Mouse (Mus musculus) liver, embryonic 14.5 days (tissue): ENCODE data around the gene Kif3a. TPM values are rescaled to one million over a fixed set of nuclear protein-coding genes. Genes with fewer than 3 reads are reported as not detected.

Source experiments
- ATAC-seq: fragments of 200-750 bp; cut with Nextera tagmentation; 2 replicates; pipeline ENCODE4 v1.8.0; 2017; ENCODE audit warnings: moderate number of reproducible peaks, mild to moderate bottlenecking, moderate library complexity; ENCODE audit not compliant: insufficient read depth
- DNase-seq, 3 experiments: peaks; one replicate each; pipeline ENCODE4 v3.0.0-alpha.2; 2012 to 2013; ENCODE audit warnings: low read depth in 3 of 3, low spot score in 3 of 3
- H3K27ac ChIP-seq: fragments of 300-500 bp; sonication (generic); 2 replicates; pipeline ENCODE4 v1.5.1; 2014; ENCODE audit warnings: moderate library complexity, mild to moderate bottlenecking, control low read depth, inconsistent platforms
- H3K27me3 ChIP-seq: fragments of 300-500 bp; sonication (generic); 2 replicates; pipeline ENCODE4 v1.6.1; 2014; ENCODE audit warnings: mild to moderate bottlenecking, low read length, moderate library complexity; ENCODE audit not compliant: control insufficient read depth, insufficient read depth
- H3K36me3 ChIP-seq: fragments of 300-500 bp; sonication (generic); replicated peaks from 2 replicates; pipeline ENCODE4 v1.6.1; 2014; ENCODE audit warnings: low read depth; ENCODE audit not compliant: control insufficient read depth, insufficient read depth
- H3K4me1 ChIP-seq, 2 experiments: fragments of 200-500 bp in 1 of 2; fragments of 300-500 bp in 1 of 2; sonication (generic) in 1 of 2; replicated peaks; 2 replicates each; pipeline ENCODE4 v1.6.1; 2012 to 2014; ENCODE audit warnings: antibody characterized with exemption in 1 of 2, inconsistent platforms in 1 of 2, low read length in 1 of 2; ENCODE audit not compliant: control insufficient read depth in 2 of 2, insufficient read depth in 2 of 2
- H3K4me2 ChIP-seq: fragments of 300-500 bp; sonication (generic); 2 replicates; pipeline ENCODE4 v1.6.1; 2014; ENCODE audit warnings: low read depth, mild to moderate bottlenecking, control low read depth, moderate library complexity
- H3K4me3 ChIP-seq, 2 experiments: fragments of 200-500 bp in 1 of 2; fragments of 300-500 bp in 1 of 2; sonication (generic) in 1 of 2; 2 replicates each; pipeline ENCODE4 v1.5.1; 2012 to 2014; ENCODE audit warnings: low read depth in 2 of 2, low read length in 2 of 2, mild to moderate bottlenecking in 2 of 2, control low read depth in 1 of 2, inconsistent platforms in 1 of 2, moderate library complexity in 1 of 2; ENCODE audit not compliant: insufficient read depth in 1 of 2
- H3K9ac ChIP-seq: fragments of 300-500 bp; sonication (generic); replicated peaks from 2 replicates; pipeline ENCODE4 v1.6.1; 2014; ENCODE audit warnings: mild to moderate bottlenecking, control low read depth, moderate library complexity
- H3K9me3 ChIP-seq: fragments of 300-500 bp; sonication (generic); 2 replicates; pipeline ENCODE4 v1.6.1; 2016; ENCODE audit warnings: low read length, mixed read lengths; ENCODE audit not compliant: control insufficient read depth
- CTCF ChIP-seq: IDR thresholded peaks from 2 replicates; pipeline ENCODE4 v1.5.1; 2016; ENCODE audit warnings: antibody characterized with exemption, low read depth, control low read depth
- EP300 ChIP-seq: IDR thresholded peaks from 2 replicates; pipeline ENCODE4 v1.6.1; 2016; ENCODE audit warnings: antibody characterized with exemption, low read depth
- WGBS: fragments of 180-500 bp; shearing (Covaris S2); extraction: QIAGEN DNeasy Blood & Tissue Kit; methylation state at CpG from one replicate; pipeline ENCODE4 v1.1.7; 2014; ENCODE audit not compliant: insufficient replicate concordance; 5-methylcytosine and 5-hydroxymethylcytosine counted together
- polyA plus RNA-seq, 2 experiments: library from polyadenylated mRNA; depleted of rRNA in 1 of 2; stranded (reverse) in 1 of 2; unstranded in 1 of 2; fragments of >200 nt; fragmentation: Nextera tagmentation in 1 of 2; extraction: Ambion mirVana in 1 of 2; gene quantifications; 2 replicates each; pipeline versions ENCODE4 v1.2.1 to v1.2.3; 2012 to 2014

Gene Kif3a
- polyA plus RNA-seq, 2 experiments, result 3.3 to 6.4 TPM

- no peaks in the 10 kb centered on the region for H3K27me3 ChIP-seq
These were observed 55.2 kb downstream of the Kif3a start for GRCm38 (mm10) chr11:53622440-53622806.

GRCm38 (mm10) chr11:53623573-53623972 is 56.4 kb downstream of the Kif3a start:
- no peak for DNase-seq
- ATAC-seq, result no peak
- H3K27me3 ChIP-seq, result no peaks in the 10 kb centered on the region
- WGBS, result 65% methylated on average over 9 of the region's 9 CpGs
- no peak overlapping the region for H3K4me3 ChIP-seq
- no peak for TF ChIP-seq CTCF
- TF ChIP-seq EP300, result no peak
- no peaks in the 10 kb centered on the region for H3K9me3 ChIP-seq
- H3K4me1 ChIP-seq, result peaks cover 17 to 43% of the 10 kb centered on the region in 2 experiments
- no peak overlapping the region for H3K9ac ChIP-seq
- no peak overlapping the region for H3K27ac ChIP-seq
- H3K4me2 ChIP-seq, result no peak overlapping the region
- no peaks in the 10 kb centered on the region for H3K36me3 ChIP-seq

More at GRCm38 (mm10) chr11:53622440-53622806, 55.2 kb downstream of the Kif3a start:
- Histone ChIP-seq H3K4me2 (no peak overlapping the region), H3K36me3 (no peaks in the 10 kb centered on the region), H3K9me3 (no peaks in the 10 kb centered on the region), H3K4me3 (no peak overlapping the region), H3K27ac (no peak overlapping the region), H3K9ac (no peak overlapping the region), H3K4me1 (peaks cover 17 to 48% of the 10 kb centered on the region in 2 experiments)
- DNase-seq (no peak), ATAC-seq (no peak)
- TF ChIP-seq CTCF, result no peak
- TF ChIP-seq EP300, result no peak
- WGBS, result 49% methylated on average over 6 of the region's 6 CpGs

GRCm38 (mm10) chr11:53624124-53624523 is 56.9 kb downstream of the Kif3a start:
- WGBS, result 76% methylated on average over 2 of the region's 2 CpGs
- Histone ChIP-seq H3K27ac (no peak overlapping the region), H3K4me1 (peaks cover 14 to 38% of the 10 kb centered on the region in 2 experiments), H3K9ac (no peak overlapping the region), H3K27me3 (no peaks in the 10 kb centered on the region), H3K4me2 (no peak overlapping the region), H3K4me3 (no peak overlapping the region), H3K36me3 (no peaks in the 10 kb centered on the region), H3K9me3 (no peaks in the 10 kb centered on the region)
- TF ChIP-seq EP300 (no peak), CTCF (peak; percentile 45; the same call in 1 of the 2 replicates)
- no peak for ATAC-seq
- no peak for DNase-seq

GRCm38 (mm10) chr11:53626802-53627373 is 59.7 kb downstream of the Kif3a start:
- Histone ChIP-seq H3K36me3 (no peaks in the 10 kb centered on the region), H3K27me3 (no peaks in the 10 kb centered on the region), H3K9me3 (no peaks in the 10 kb centered on the region), H3K4me1 (peaks cover 14 to 26% of the 10 kb centered on the region in 2 experiments), H3K9ac (peak overlapping the region; percentile 19; the same call in 1 of the 2 replicates), H3K4me2 (peak overlapping the region; percentile 26; the same call in 1 of the 2 replicates), H3K4me3 (no peak overlapping the region), H3K27ac (no peak overlapping the region)
- WGBS, result 33% methylated on average over 17 of the region's 17 CpGs
- no peak for TF ChIP-seq CTCF
- TF ChIP-seq EP300, result no peak
- DNase-seq, result peak in 1 of 3 experiments; percentile 55
- peak; percentile 70 for ATAC-seq

GRCm38 (mm10) chr11:53627859-53628258 is 60.7 kb downstream of the Kif3a start:
- Histone ChIP-seq H3K27me3 (no peaks in the 10 kb centered on the region), H3K36me3 (no peaks in the 10 kb centered on the region), H3K4me1 (peaks cover 14 to 26% of the 10 kb centered on the region in 2 experiments), H3K4me3 (no peak overlapping the region), H3K4me2 (no peak overlapping the region), H3K9me3 (no peaks in the 10 kb centered on the region), H3K9ac (no peak overlapping the region), H3K27ac (no peak overlapping the region)
- ATAC-seq, result peak; percentile 72
- DNase-seq, result peak; percentile 67 to 74 (median 70)
- TF ChIP-seq CTCF (peak; percentile 96), EP300 (no peak)
- WGBS, result 7% methylated on average over 1 of the region's 1 CpGs
